Mouse (Mus musculus) midbrain, embryonic 15.5 days (tissue): ENCODE results near the gene Vmn1r16. TPM values are rescaled to one million over a fixed set of nuclear protein-coding genes. Genes with fewer than 3 reads are reported as not detected.
"Not testable (repeated sequence)": the region's sequence is repeated elsewhere in the genome, so short reads cannot be mapped to it uniquely, and the experiment has no call there.

ENCODE experiments used
- ATAC-seq: fragments of 200-750 bp; cut with Nextera tagmentation; replicated peaks from 2 replicates; pipeline ENCODE4 v1.8.0; 2017; ENCODE audit warnings: moderate TSS enrichment
- H3K27ac ChIP-seq: fragments of 300-500 bp; sonication (generic); 2 replicates; pipeline ENCODE4 v1.5.1; 2015; ENCODE audit warnings: mild to moderate bottlenecking, inconsistent platforms
- H3K27me3 ChIP-seq: fragments of 300-500 bp; sonication (generic); replicated peaks from 2 replicates; pipeline ENCODE4 v1.6.1; 2015; ENCODE audit warnings: inconsistent platforms
- H3K36me3 ChIP-seq: fragments of 300-500 bp; sonication (generic); replicated peaks from 2 replicates; pipeline ENCODE4 v1.6.1; 2015; ENCODE audit warnings: inconsistent platforms
- H3K4me1 ChIP-seq: fragments of 300-500 bp; sonication (generic); 2 replicates; pipeline ENCODE4 v1.6.1; 2015; ENCODE audit warnings: inconsistent platforms
- H3K4me2 ChIP-seq: fragments of 300-500 bp; sonication (generic); 2 replicates; pipeline ENCODE4 v1.6.1; 2015; ENCODE audit warnings: inconsistent platforms, mild to moderate bottlenecking, moderate library complexity
- H3K4me3 ChIP-seq: fragments of 300-500 bp; sonication (generic); 2 replicates; pipeline ENCODE4 v1.5.1; 2015; ENCODE audit warnings: mild to moderate bottlenecking, inconsistent platforms
- H3K9ac ChIP-seq: fragments of 300-500 bp; sonication (generic); 2 replicates; pipeline ENCODE4 v1.6.1; 2015; ENCODE audit warnings: mild to moderate bottlenecking, inconsistent platforms
- H3K9me3 ChIP-seq: fragments of 300-500 bp; sonication (generic); 2 replicates; pipeline ENCODE4 v1.6.1; 2016; ENCODE audit warnings: inconsistent platforms
- WGBS: fragments of 180-500 bp; shearing (Covaris S2); methylation state at CpG from one replicate; pipeline ENCODE4 v1.1.7; 2015; ENCODE audit warnings: mixed read lengths; 5-methylcytosine and 5-hydroxymethylcytosine counted together
- polyA plus RNA-seq: library from polyadenylated mRNA; unstranded; fragments of >200 nt; fragmentation: Nextera tagmentation; extraction: Ambion mirVana; gene quantifications from 2 replicates; pipeline ENCODE4 v1.2.1, GENCODE M21; 2015

Vmn1r16 gene
- not detected in 2 replicates for polyA plus RNA-seq

GRCm38 (mm10) chr6:57329394-57329793 lies at the start of gene Vmn1r16:
Gene Vmn1r16 (minus strand): TSS chr6:57329494.
- Histone ChIP-seq H3K36me3 (no peaks in the 10 kb centered on the region), H3K4me3 (no peak within 1 kb of the TSS), H3K9ac (no peak within 1 kb of the TSS), H3K4me1 (no peaks in the 10 kb centered on the region), H3K9me3 (no peaks in the 10 kb centered on the region), H3K4me2 (no peak within 1 kb of the TSS), H3K27ac (no peak within 1 kb of the TSS), H3K27me3 (no peaks in the 10 kb centered on the region)
- no peak for ATAC-seq
- 81% methylated on average over 3 of the region's 3 CpGs for WGBS

GRCm38 (mm10) chr6:57367496-57367895 lies 38.2 kb upstream of the Vmn1r16 start:
- Histone ChIP-seq H3K27ac (no peak overlapping the region), H3K4me1 (no peaks in the 10 kb centered on the region), H3K4me2 (no peak overlapping the region), H3K9me3 (no peaks in the 10 kb centered on the region), H3K27me3 (no peaks in the 10 kb centered on the region), H3K9ac (no peak overlapping the region), H3K36me3 (no peaks in the 10 kb centered on the region), H3K4me3 (no peak overlapping the region)
- ATAC-seq, result no peak
- WGBS, result 97% methylated on average over 1 of the region's 1 CpGs

- not testable (repeated sequence) for H3K4me3 ChIP-seq, ATAC-seq, H3K4me2 ChIP-seq, H3K9me3 ChIP-seq, H3K9ac ChIP-seq, H3K27ac ChIP-seq, H3K4me1 ChIP-seq, H3K36me3 ChIP-seq, H3K27me3 ChIP-seq
- 95% methylated on average over 1 of the region's 1 CpGs for WGBS
Measured at GRCm38 (mm10) chr6:57365866-57366265, 36.6 kb upstream of the Vmn1r16 start.

- WGBS, result 96% methylated on average over 1 of the region's 1 CpGs
- Histone ChIP-seq H3K9ac (no peak within 1 kb of the TSS), H3K4me3 (no peak within 1 kb of the TSS), H3K4me1 (no peaks in the 10 kb centered on the region), H3K27me3 (no peaks in the 10 kb centered on the region), H3K9me3 (no peaks in the 10 kb centered on the region), H3K36me3 (no peaks in the 10 kb centered on the region), H3K27ac (no peak within 1 kb of the TSS), H3K4me2 (no peak within 1 kb of the TSS)
- no peak for ATAC-seq
Measured at GRCm38 (mm10) chr6:57363627-57364026, 34.3 kb upstream of the Vmn1r16 start, which contains the start of gene Vmn1r17. Gene Vmn1r17 (minus strand): TSS chr6:57363727.

- 72% methylated on average over 2 of the region's 2 CpGs for WGBS
- Histone ChIP-seq H3K27ac (no peak overlapping the region), H3K9me3 (no peaks in the 10 kb centered on the region), H3K27me3 (no peaks in the 10 kb centered on the region), H3K36me3 (no peaks in the 10 kb centered on the region), H3K9ac (no peak overlapping the region), H3K4me3 (no peak overlapping the region), H3K4me2 (no peak overlapping the region), H3K4me1 (no peaks in the 10 kb centered on the region)
- no peak for ATAC-seq
Measured at GRCm38 (mm10) chr6:57356864-57357263, 27.6 kb upstream of the Vmn1r16 start.

GRCm38 (mm10) chr6:57326176-57326575 lies 3.1 kb downstream of the Vmn1r16 start:
- no peak overlapping the region for H3K9ac ChIP-seq

GRCm38 (mm10) chr6:57278952-57279351 lies 50.3 kb downstream of the Vmn1r16 start:
- no peak for ATAC-seq
- Histone ChIP-seq H3K4me3 (no peak overlapping the region), H3K4me2 (no peak overlapping the region), H3K27ac (no peak overlapping the region), H3K4me1 (no peaks in the 10 kb centered on the region), H3K9me3 (no peaks in the 10 kb centered on the region), H3K9ac (no peak overlapping the region), H3K36me3 (no peaks in the 10 kb centered on the region), H3K27me3 (no peaks in the 10 kb centered on the region)

More at GRCm38 (mm10) chr6:57326176-57326575, 3.1 kb downstream of the Vmn1r16 start:
- H3K27ac ChIP-seq, result no peak overlapping the region
- H3K27me3 ChIP-seq, result no peaks in the 10 kb centered on the region
- H3K9me3 ChIP-seq, result no peaks in the 10 kb centered on the region
- no peak for ATAC-seq
- H3K4me3 ChIP-seq, result no peak overlapping the region
- no peaks in the 10 kb centered on the region for H3K4me1 ChIP-seq
- no peak overlapping the region for H3K4me2 ChIP-seq
- H3K36me3 ChIP-seq, result no peaks in the 10 kb centered on the region

GRCm38 (mm10) chr6:57272517-57272916 lies 56.8 kb downstream of the Vmn1r16 start:
- Histone ChIP-seq H3K36me3 (no peaks in the 10 kb centered on the region), H3K4me3 (no peak overlapping the region), H3K4me1 (no peaks in the 10 kb centered on the region), H3K9ac (no peak overlapping the region), H3K27me3 (no peaks in the 10 kb centered on the region), H3K27ac (no peak overlapping the region), H3K9me3 (no peaks in the 10 kb centered on the region), H3K4me2 (no peak overlapping the region)
- ATAC-seq, result no peak

GRCm38 (mm10) chr6:57271881-57272280 lies 57.4 kb downstream of the Vmn1r16 start:
- ATAC-seq, result no peak
- Histone ChIP-seq H3K27me3 (no peaks in the 10 kb centered on the region), H3K4me3 (no peak overlapping the region), H3K9ac (no peak overlapping the region), H3K36me3 (no peaks in the 10 kb centered on the region), H3K4me2 (no peak overlapping the region), H3K9me3 (no peaks in the 10 kb centered on the region), H3K4me1 (no peaks in the 10 kb centered on the region), H3K27ac (no peak overlapping the region)
- 80% methylated on average over 3 of the region's 3 CpGs for WGBS

Other genes with a start within 250 kb of the Vmn1r16 start
- gene Vmn1r10, start 220.0 kb downstream of the Vmn1r16 start, polyA plus RNA-seq, result not detected in 2 replicates
- not detected in 2 replicates for gene Vmn1r11, start 196.0 kb downstream of the Vmn1r16 start, polyA plus RNA-seq
- not detected in 2 replicates for gene Vmn1r12, start 172.6 kb downstream of the Vmn1r16 start, polyA plus RNA-seq
- gene Vmn1r13, start 126.2 kb downstream of the Vmn1r16 start, polyA plus RNA-seq, result not detected in 2 replicates
- not detected in 2 replicates for gene Vmn1r14, start 97.8 kb downstream of the Vmn1r16 start, polyA plus RNA-seq
- gene Vmn1r15, start 71.5 kb downstream of the Vmn1r16 start, polyA plus RNA-seq, result not detected in 2 replicates
- not detected in 2 replicates for gene Vmn1r17, start 34.2 kb upstream of the Vmn1r16 start, polyA plus RNA-seq
- not detected in 2 replicates for gene Vmn1r18, start 66.3 kb upstream of the Vmn1r16 start, polyA plus RNA-seq
- not detected in 2 replicates for gene Vmn1r19, start 74.3 kb upstream of the Vmn1r16 start, polyA plus RNA-seq
- gene Vmn1r20, start 99.4 kb upstream of the Vmn1r16 start, polyA plus RNA-seq, result not detected in 2 replicates
- 6.0 and 6.9 TPM in 2 replicates for gene Ppm1k, start 206.0 kb upstream of the Vmn1r16 start, polyA plus RNA-seq